Mouse (Mus musculus) small intestine, adult 2 months (tissue): ENCODE measurements around the gene Ndel1. TPM values are rescaled to one million over a fixed set of nuclear protein-coding genes. Genes with fewer than 3 reads are reported as not detected.
A peak's percentile ranks its signal among the peaks of the same experiment; 100 is the strongest.

Source experiments
- H3K27ac ChIP-seq: fragments of 200-500 bp; 2 replicates; pipeline ENCODE4 v1.5.1; 2012; ENCODE audit warnings: low read depth, low read length, control low read depth, inconsistent platforms; ENCODE audit not compliant: insufficient read depth
- H3K27me3 ChIP-seq: fragments of 200-500 bp; 2 replicates; pipeline ENCODE4 v1.6.1; 2012; ENCODE audit warnings: mild to moderate bottlenecking, moderate library complexity, low read length, inconsistent platforms; ENCODE audit not compliant: control insufficient read depth, insufficient read depth
- H3K36me3 ChIP-seq: fragments of 200-500 bp; 2 replicates; pipeline ENCODE4 v1.6.1; 2012; ENCODE audit warnings: mild to moderate bottlenecking, low read length, control low read depth, inconsistent platforms; ENCODE audit not compliant: control insufficient read depth, insufficient read depth
- H3K4me1 ChIP-seq: fragments of 200-500 bp; 2 replicates; pipeline ENCODE4 v1.6.1; 2012; ENCODE audit warnings: low read length, inconsistent platforms, mixed read lengths; ENCODE audit not compliant: control insufficient read depth, insufficient read depth, insufficient read length
- H3K4me3 ChIP-seq: fragments of 200-500 bp; 2 replicates; pipeline ENCODE4 v1.5.1; 2012; ENCODE audit warnings: low read depth, mild to moderate bottlenecking, control low read depth, inconsistent platforms, low read length, moderate library complexity
- CTCF ChIP-seq: fragments of 200-500 bp; IDR thresholded peaks from 2 replicates; pipeline ENCODE4 v1.5.1; 2012; ENCODE audit warnings: low read depth, mild to moderate bottlenecking, control low read depth, inconsistent platforms, low read length, moderate library complexity, mixed read lengths; ENCODE audit not compliant: insufficient replicate concordance, insufficient read length; ENCODE audit errors: extremely low read depth
- POLR2A ChIP-seq: fragments of 200-500 bp; IDR thresholded peaks from 2 replicates; pipeline ENCODE4 v1.6.1; 2012; ENCODE audit warnings: low read depth, mild to moderate bottlenecking, control low read depth, inconsistent platforms, low read length, moderate library complexity
- WGBS: fragments of 180-500 bp; shearing (Covaris S2); methylation state at CpG from one replicate; pipeline ENCODE4 v1.1.7; 2018; 5-methylcytosine and 5-hydroxymethylcytosine counted together
- polyA plus RNA-seq: library from polyadenylated mRNA; depleted of rRNA; stranded (reverse); fragments of >200 nt; gene quantifications from 2 replicates; pipeline ENCODE4 v1.2.3, GENCODE M21; 2012

The Ndel1 gene
- polyA plus RNA-seq, 1 experiment: 36.8 TPM

- no peaks in the 10 kb centered on the region for H3K36me3 ChIP-seq
- no peaks in the 10 kb centered on the region; the same call in 1 of the 2 replicates for H3K27me3 ChIP-seq
- H3K4me1 ChIP-seq: peaks cover 2% of the 10 kb centered on the region; the same call in 1 of the 2 replicates
- 73% methylated on average over 4 of the region's 4 CpGs for WGBS
- H3K4me3 ChIP-seq: no peak overlapping the region
- TF ChIP-seq POLR2A: no peak
- no peak for TF ChIP-seq CTCF
- no peak overlapping the region for H3K27ac ChIP-seq
Observed at GRCm38 (mm10) chr11:68863631-68864091, 8.0 kb downstream of the Ndel1 start.

GRCm38 (mm10) chr11:68862260-68862659, 9.4 kb downstream of the Ndel1 start:
- no peak for TF ChIP-seq POLR2A
- TF ChIP-seq CTCF: no peak
- peaks cover 2% of the 10 kb centered on the region; the same call in 1 of the 2 replicates for H3K4me1 ChIP-seq
- H3K27me3 ChIP-seq: no peaks in the 10 kb centered on the region; the same call in 1 of the 2 replicates
- no peak overlapping the region for H3K27ac ChIP-seq
- no peak overlapping the region for H3K4me3 ChIP-seq
- no peaks in the 10 kb centered on the region for H3K36me3 ChIP-seq
- WGBS: 79% methylated on average over 2 of the region's 2 CpGs

- no peak for TF ChIP-seq CTCF
- TF ChIP-seq POLR2A: no peak
- no peaks in the 10 kb centered on the region for H3K36me3 ChIP-seq
- H3K4me3 ChIP-seq: no peak overlapping the region
- H3K27me3 ChIP-seq: no peaks in the 10 kb centered on the region; the same call in 1 of the 2 replicates
- H3K4me1 ChIP-seq: peaks cover 2% of the 10 kb centered on the region; the same call in 1 of the 2 replicates
- H3K27ac ChIP-seq: no peak overlapping the region
- WGBS: 43% methylated on average over 8 of the region's 8 CpGs
Observed at GRCm38 (mm10) chr11:68859943-68860593, 11.6 kb downstream of the Ndel1 start.

- Histone ChIP-seq H3K36me3 (no peaks in the 10 kb centered on the region), H3K27ac (no peak overlapping the region), H3K4me3 (no peak overlapping the region), H3K27me3 (no peaks in the 10 kb centered on the region), H3K4me1 (peaks cover 11% of the 10 kb centered on the region; the same call in 1 of the 2 replicates)
- 91% methylated on average over 3 of the region's 3 CpGs for WGBS
- TF ChIP-seq POLR2A (no peak), CTCF (no peak)
Observed at GRCm38 (mm10) chr11:68857329-68857728, 14.3 kb downstream of the Ndel1 start.

GRCm38 (mm10) chr11:68854621-68855020, 17.0 kb downstream of the Ndel1 start:
- Histone ChIP-seq H3K27me3 (no peaks in the 10 kb centered on the region), H3K4me3 (no peak overlapping the region), H3K4me1 (peaks cover 15% of the 10 kb centered on the region; the same call in 1 of the 2 replicates), H3K27ac (no peak overlapping the region; the same call in 1 of the 2 replicates), H3K36me3 (no peaks in the 10 kb centered on the region)
- 40% methylated on average over 3 of the region's 3 CpGs for WGBS
- TF ChIP-seq POLR2A (no peak), CTCF (no peak)

- Histone ChIP-seq H3K27ac (peak overlapping the region; percentile 79), H3K4me1 (peaks cover 15% of the 10 kb centered on the region; the same call in 1 of the 2 replicates), H3K36me3 (no peaks in the 10 kb centered on the region), H3K4me3 (no peak overlapping the region), H3K27me3 (no peaks in the 10 kb centered on the region)
- TF ChIP-seq POLR2A: no peak
- TF ChIP-seq CTCF: no peak
- 15% methylated on average over 14 of the region's 14 CpGs for WGBS
Observed at GRCm38 (mm10) chr11:68853611-68854401, 17.9 kb downstream of the Ndel1 start.
